Mouse (Mus musculus) cerebellum, adult 2 months (tissue): Measurements from ENCODE around the gene Lef1.

Experiments
- CTCF ChIP-seq: fragments of 200-500 bp; IDR thresholded peaks from 2 replicates; pipeline ENCODE4 v1.5.1; 2011; ENCODE audit warnings: low read depth, mild to moderate bottlenecking, control low read depth, low read length, moderate library complexity, borderline replicate concordance; ENCODE audit not compliant: insufficient read depth
- POLR2A ChIP-seq: fragments of 200-500 bp; IDR thresholded peaks from 2 replicates; pipeline ENCODE4 v1.6.1; 2011; ENCODE audit warnings: low read length, control low read depth, borderline replicate concordance; ENCODE audit not compliant: insufficient read depth

DNA sequence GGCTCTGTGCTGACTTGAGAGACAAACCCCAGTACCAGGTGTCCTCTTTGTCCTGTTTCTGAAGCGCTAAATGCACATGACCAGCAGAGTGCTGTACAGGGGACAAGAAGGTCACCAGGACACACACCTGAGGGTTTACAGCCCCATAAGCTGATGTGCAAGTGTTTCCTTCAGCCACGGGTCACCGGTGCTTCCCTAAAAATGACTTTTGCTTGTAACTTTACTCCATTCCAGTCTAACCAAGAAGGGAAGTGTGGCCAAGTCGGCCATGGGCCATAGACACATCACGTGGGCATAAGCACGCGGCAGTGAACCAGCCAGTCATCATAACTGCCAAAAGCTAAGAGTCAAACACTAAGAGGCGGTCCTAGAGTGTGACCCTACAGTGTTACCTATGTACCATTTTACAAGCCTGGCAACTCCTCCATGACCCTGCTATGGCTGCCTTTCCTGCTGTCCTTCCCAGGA lies 136.3 kb downstream of the Lef1 start:
- TF ChIP-seq CTCF (no peak), POLR2A (no peak)
